16 mouse cellular contexts compared by ENCODE assay signal in genomic region chr1:91107548-91107947, GRCm38 (mm10). TPM values are rescaled to one million over a fixed set of nuclear protein-coding genes. Genes with fewer than 3 reads are reported as not detected.
DNase-seq lines count a peak whose midpoint lies in the region; TF ChIP-seq lines count a peak whose summit lies in the region.
"Had no signal": no experiment of that assay in that cellular context is flagged by ENCODE, and none has a peak within 500 bp of the region (broad histone marks: within the 10 kb centered on the region; RNA-seq: fewer than 3 reads in every experiment).

No protein-coding gene starts in this region.

- intact Hi-C loops in gastrocnemius, adult 2 months (cut with DNase I) = no loop called here
- intact Hi-C loops in gastrocnemius, postnatal 36 days (cut with DNase I) = no loop called here

- H3K4me1 ChIP-seq in kidney, adult 2 months (ENCODE audit: control insufficient read depth, insufficient read depth, low read length) = no peaks in the 10 kb centered on the region
- H3K4me1 ChIP-seq in testis, adult 2 months (ENCODE audit: control insufficient read depth, insufficient read depth, low read length) = no peaks in the 10 kb centered on the region
- H3K4me1 ChIP-seq: hindbrain, embryonic 12.5 days; midbrain, embryonic 10.5 days had no signal

- DNase-seq in gastrocnemius, adult 2 months = no peak
- no peak for DNase-seq in gastrocnemius, postnatal 36 days
- no peak for DNase-seq in kidney, adult 2 months
- no peak for DNase-seq in kidney, postnatal 14 days
- DNase-seq in testis, postnatal 14 days (ENCODE audit: low spot score) = no peak
- no peak for DNase-seq in urinary bladder, adult 2 months (ENCODE audit: low spot score)
- DNase-seq in embryo, embryonic 10.5 days (ENCODE audit: low spot score) = no peak
- DNase-seq: cerebellum, postnatal 25 days; kidney, adult 9 months; layer of hippocampus, adult 9-11 months had no signal

- WGBS in kidney, adult 2 months = 84% methylated on average over 5 of the region's 5 CpGs

- no peak overlapping the region for H3K4me3 ChIP-seq in gastrocnemius, adult 2 months
- no peak overlapping the region for H3K4me3 ChIP-seq in kidney, adult 2 months (ENCODE audit: insufficient read depth, low read depth, low read length)
- no peak overlapping the region for H3K4me3 ChIP-seq in testis, adult 2 months (ENCODE audit: control insufficient read depth, low read depth, low read length)
- H3K4me3 ChIP-seq: hindbrain, embryonic 12.5 days; lung, embryonic 15.5 days; midbrain, embryonic 10.5 days had no signal

- no peak overlapping the region for H3K27ac ChIP-seq in gastrocnemius, adult 2 months
- no peak overlapping the region for H3K27ac ChIP-seq in kidney, adult 2 months (ENCODE audit: insufficient read depth, low read depth, low read length)
- no peak overlapping the region for H3K27ac ChIP-seq in testis, adult 2 months (ENCODE audit: control insufficient read depth, insufficient read depth, low read depth, low read length)
- H3K27ac ChIP-seq: hindbrain, embryonic 12.5 days; lung, embryonic 15.5 days; midbrain, embryonic 10.5 days had no signal

- peak; percentile 41 for TF ChIP-seq CTCF in gastrocnemius, adult 2 months (IDR thresholded peaks at IDR 0.05)
- peak; percentile 49 for TF ChIP-seq CTCF in kidney, adult 2 months (conservative IDR thresholded peaks at IDR 0.05; ENCODE audit: insufficient read depth, insufficient read length, low read depth, low read length)
- TF ChIP-seq CTCF in testis, adult 2 months (IDR thresholded peaks at IDR 0.05; ENCODE audit: control insufficient read depth, insufficient read depth, insufficient replicate concordance, low read depth, low read length) = 0 out of 2 replicates have a peak, but pooled peaks have one; percentile 1

- H3K36me3 ChIP-seq in kidney, adult 2 months (ENCODE audit: control insufficient read depth, insufficient read depth, low read length) = no peaks in the 10 kb centered on the region; the same call in 1 of the 2 replicates
- no peaks in the 10 kb centered on the region for H3K36me3 ChIP-seq in testis, adult 2 months (ENCODE audit: control insufficient read depth, insufficient read depth, low read length)
- H3K36me3 ChIP-seq: G1E had no signal

- no peaks in the 10 kb centered on the region for H3K27me3 ChIP-seq in kidney, adult 2 months (replicated peaks; ENCODE audit: control insufficient read depth, insufficient read depth, low read length)
- no peaks in the 10 kb centered on the region for H3K27me3 ChIP-seq in testis, adult 2 months (ENCODE audit: control insufficient read depth, insufficient read depth, low read length)
- H3K27me3 ChIP-seq: hindbrain, embryonic 12.5 days; lung, embryonic 15.5 days had no signal

- no peak for TF ChIP-seq POLR2A in kidney, adult 2 months (IDR thresholded peaks at IDR 0.05; ENCODE audit: low read depth, low read length)
- no peak for TF ChIP-seq POLR2A in testis, adult 2 months (IDR thresholded peaks at IDR 0.05; ENCODE audit: control insufficient read depth, low read depth, low read length)

RNA-seq across cellular contexts. Expression of gene Rbm44, which starts 37.3 kb away (rescaled TPM):
- total RNA-seq in gastrocnemius, adult 2 months (2021) = not detected
- not detected for total RNA-seq in gastrocnemius, postnatal 36 days (2021)
- polyA plus RNA-seq in kidney, adult 2 months (2012; rRNA removed) = 0.01 TPM in 1 of 2 replicates, not detected in the other
- polyA plus RNA-seq in testis, adult 2 months (2012; rRNA removed) = 11.7 and 14.4 TPM in 2 replicates
- 0.04 and 0.12 TPM in 2 replicates for polyA plus RNA-seq in urinary bladder, adult 2 months (2012; rRNA removed)
- total RNA-seq: gastrocnemius, adult 8-10 months had no signal
- polyA plus RNA-seq: G1E had no signal

Comparison
In these comparisons a context has a peak if more than half of its experiments do, and no peak if none do; other contexts are left out.
1. RNA of gene Rbm44, which starts 37.3 kb away (polyA plus RNA-seq): 11.7 to 14.4 TPM in testis, adult 2 months; 0.04 to 0.12 TPM in urinary bladder, adult 2 months and 0.01 TPM in kidney, adult 2 months; every median in the first group is over 10 times any median in the second.
2. Peak in every context shown above with its lines, with median percentiles within 50 percentile points of each other: CTCF ChIP-seq.